Mouse (Mus musculus) lung, postnatal 0 days (tissue): Measurements from ENCODE around the gene Nufip1. TPM values are rescaled to one million over a fixed set of nuclear protein-coding genes. Genes with fewer than 3 reads are reported as not detected.
A peak's percentile ranks its signal among the peaks of the same experiment; 100 is the strongest.

Source experiments
- ATAC-seq: fragments of 200-750 bp; cut with Nextera tagmentation; 2 replicates; pipeline ENCODE4 v1.8.0; 2017; ENCODE audit warnings: moderate library complexity
- DNase-seq: peaks from one replicate; pipeline ENCODE4 v3.0.0-alpha.2; 2016; ENCODE audit warnings: low spot score
- H3K27ac ChIP-seq: fragments of 300-500 bp; sonication (generic); 2 replicates; pipeline ENCODE4 v1.5.1; 2014; ENCODE audit warnings: antibody characterized with exemption, mild to moderate bottlenecking, low read length, mixed read lengths
- H3K27me3 ChIP-seq: fragments of 300-500 bp; sonication (generic); replicated peaks from 2 replicates; pipeline ENCODE4 v1.6.1; 2014; ENCODE audit warnings: low read length, mixed read lengths; ENCODE audit not compliant: insufficient read depth
- H3K36me3 ChIP-seq: fragments of 300-500 bp; sonication (generic); 2 replicates; pipeline ENCODE4 v1.6.1; 2014; ENCODE audit warnings: low read length, mixed read lengths; ENCODE audit not compliant: insufficient read depth
- H3K4me1 ChIP-seq: fragments of 300-500 bp; sonication (generic); 2 replicates; pipeline ENCODE4 v1.6.1; 2014; ENCODE audit warnings: antibody characterized with exemption, low read depth, low read length, mixed read lengths; ENCODE audit not compliant: insufficient read depth
- H3K4me2 ChIP-seq: fragments of 300-500 bp; sonication (generic); replicated peaks from 2 replicates; pipeline ENCODE4 v1.6.1; 2014; ENCODE audit warnings: low read depth, mild to moderate bottlenecking, low read length, moderate library complexity, mixed read lengths
- H3K4me3 ChIP-seq: fragments of 300-500 bp; sonication (generic); 2 replicates; pipeline ENCODE4 v1.5.1; 2014; ENCODE audit warnings: low read depth, low read length
- H3K9ac ChIP-seq: fragments of 300-500 bp; sonication (generic); replicated peaks from 2 replicates; pipeline ENCODE4 v1.6.1; 2014; ENCODE audit warnings: low read depth, mild to moderate bottlenecking
- H3K9me3 ChIP-seq: fragments of 300-500 bp; sonication (generic); 2 replicates; pipeline ENCODE4 v1.6.1; 2016; ENCODE audit warnings: low read length, mixed read lengths
- CTCF ChIP-seq: IDR thresholded peaks from 2 replicates; pipeline ENCODE4 v1.5.1; 2016; ENCODE audit warnings: antibody characterized with exemption, mild to moderate bottlenecking
- EP300 ChIP-seq: IDR thresholded peaks from 2 replicates; pipeline ENCODE4 v1.6.1; 2016; ENCODE audit warnings: antibody characterized with exemption, mild to moderate bottlenecking, control low read depth
- WGBS: fragments of 180-500 bp; shearing (Covaris S2); extraction: QIAGEN DNeasy Blood & Tissue Kit; methylation state at CpG from one replicate; pipeline ENCODE4 v1.1.7; 2014; 5-methylcytosine and 5-hydroxymethylcytosine counted together
- polyA plus RNA-seq: library from polyadenylated mRNA; unstranded; fragments of >200 nt; fragmentation: Nextera tagmentation; extraction: Ambion mirVana; gene quantifications from 2 replicates; pipeline ENCODE4 v1.2.1, GENCODE M21; 2015

Nufip1 gene
- polyA plus RNA-seq, 1 experiment from 2014 or later = 6.1 TPM

DNA sequence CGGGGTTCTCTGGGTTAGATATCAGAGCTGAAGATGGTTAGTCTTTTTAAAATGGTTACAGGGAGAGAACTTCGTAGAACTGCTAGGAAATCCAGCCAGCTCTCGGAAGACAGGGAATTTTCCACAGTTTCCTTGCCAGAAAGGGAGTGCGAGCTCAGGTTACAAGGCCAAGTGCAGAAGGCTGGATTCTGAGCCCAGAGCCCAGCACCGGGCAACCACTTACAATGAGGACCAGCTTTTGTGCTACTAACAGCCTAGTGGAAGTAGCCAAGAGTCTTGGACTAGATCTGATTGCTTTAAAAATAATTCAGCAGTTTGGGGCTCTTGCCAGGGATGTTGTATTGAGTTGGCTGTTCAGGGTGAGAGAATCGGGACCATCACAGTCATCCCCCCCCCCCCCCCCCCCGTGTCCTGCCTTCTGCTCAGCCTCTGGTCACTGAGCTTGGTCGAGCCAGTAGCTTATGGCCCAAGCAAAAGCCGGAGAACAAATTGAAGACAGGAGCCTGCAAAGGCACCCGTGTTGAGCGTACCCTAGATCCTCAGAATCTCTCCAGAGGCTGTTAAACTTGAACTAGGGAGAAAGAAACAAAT is 59.3 kb downstream of the Nufip1 start:
- Histone ChIP-seq H3K27me3 (no peaks in the 10 kb centered on the region), H3K9ac (no peak overlapping the region), H3K4me1 (no peaks in the 10 kb centered on the region), H3K9me3 (no peaks in the 10 kb centered on the region), H3K27ac (no peak overlapping the region), H3K4me3 (no peak overlapping the region), H3K36me3 (no peaks in the 10 kb centered on the region), H3K4me2 (no peak overlapping the region)
- ATAC-seq = no peak
- TF ChIP-seq CTCF (no peak), EP300 (no peak)
- 54% methylated on average over 10 of the region's 11 CpGs for WGBS
- no peak for DNase-seq

DNA sequence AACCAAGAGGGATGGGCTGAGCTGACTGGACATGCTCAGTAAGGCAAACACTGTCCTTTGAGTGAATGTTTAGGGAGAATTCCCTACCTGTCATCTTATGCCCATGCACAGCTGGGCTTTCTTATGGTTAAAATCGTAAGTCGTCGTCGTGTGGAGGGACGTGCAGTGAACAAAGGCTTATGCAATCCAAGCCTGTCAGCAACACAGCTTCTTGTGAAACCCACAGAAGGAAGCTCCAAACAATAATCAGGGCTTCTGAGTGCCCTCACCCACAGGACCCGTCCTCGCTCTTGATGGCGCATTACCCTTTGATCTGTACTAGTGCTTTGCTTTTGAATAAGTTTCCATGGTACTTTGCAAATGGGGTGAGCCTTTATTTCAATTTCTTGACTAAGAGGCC is 60.6 kb downstream of the Nufip1 start:
- Histone ChIP-seq H3K9ac (no peak overlapping the region), H3K9me3 (no peaks in the 10 kb centered on the region), H3K4me3 (no peak overlapping the region), H3K36me3 (no peaks in the 10 kb centered on the region), H3K27ac (no peak overlapping the region), H3K4me1 (no peaks in the 10 kb centered on the region), H3K27me3 (no peaks in the 10 kb centered on the region), H3K4me2 (no peak overlapping the region)
- TF ChIP-seq CTCF (no peak), EP300 (no peak)
- peak; percentile 60 for ATAC-seq
- WGBS = 43% methylated on average over 8 of the region's 8 CpGs
- DNase-seq = peak; percentile 71

DNA sequence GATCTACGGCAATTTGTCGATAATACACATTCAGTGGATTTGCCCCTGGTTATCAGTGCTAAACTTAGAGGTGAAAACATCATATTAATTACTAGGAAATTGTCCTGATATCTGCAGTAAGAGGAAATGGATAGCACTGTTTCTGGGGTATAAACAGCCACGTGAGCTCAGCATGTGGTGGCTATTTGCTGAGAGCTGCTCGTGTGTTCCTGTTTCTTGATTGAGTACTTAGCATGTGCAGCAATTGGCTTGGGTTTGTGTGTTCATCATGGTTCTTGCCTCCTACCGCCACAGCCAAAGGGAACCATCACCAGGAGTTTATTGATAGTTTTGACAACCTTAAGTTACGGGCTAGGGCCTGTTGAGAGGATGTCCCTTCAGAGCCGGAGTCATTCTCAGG is 63.6 kb downstream of the Nufip1 start:
- Histone ChIP-seq H3K4me2 (no peak overlapping the region), H3K27me3 (no peaks in the 10 kb centered on the region), H3K9ac (no peak overlapping the region), H3K4me3 (no peak overlapping the region), H3K27ac (no peak overlapping the region), H3K9me3 (no peaks in the 10 kb centered on the region), H3K4me1 (no peaks in the 10 kb centered on the region), H3K36me3 (no peaks in the 10 kb centered on the region)
- 82% methylated on average over 7 of the region's 7 CpGs for WGBS
- ATAC-seq = no peak
- TF ChIP-seq EP300 (no peak), CTCF (no peak)
- no peak for DNase-seq

DNA sequence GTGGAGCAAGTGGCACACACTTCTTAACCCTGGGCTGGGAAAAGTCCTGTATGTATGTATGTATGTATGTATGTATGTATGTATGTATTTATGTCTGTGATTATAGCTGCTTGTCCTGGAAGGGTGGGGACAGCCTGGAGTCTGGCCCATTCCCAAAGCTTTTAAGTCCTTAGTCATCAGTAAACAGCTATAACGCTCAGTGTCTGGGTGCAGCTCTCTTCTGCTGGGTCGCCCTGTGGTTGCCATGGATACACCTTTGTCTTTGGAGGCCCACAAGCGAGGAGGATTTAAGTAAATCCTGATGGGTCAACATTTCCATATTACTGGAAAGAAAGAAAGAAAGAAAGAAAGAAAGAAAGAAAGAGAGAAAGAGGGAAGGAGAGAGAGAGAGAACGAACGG is 65.1 kb downstream of the Nufip1 start:
- TF ChIP-seq CTCF (no peak), EP300 (no peak)
- H3K9ac ChIP-seq = no peak overlapping the region
- no peak overlapping the region for H3K4me2 ChIP-seq
- DNase-seq (no peak), ATAC-seq (no peak)
- no peaks in the 10 kb centered on the region for H3K27me3 ChIP-seq
- H3K9me3 ChIP-seq = no peaks in the 10 kb centered on the region
- no peaks in the 10 kb centered on the region for H3K4me1 ChIP-seq
- 49% methylated on average over 5 of the region's 5 CpGs for WGBS
- no peak overlapping the region for H3K27ac ChIP-seq
- H3K36me3 ChIP-seq = no peaks in the 10 kb centered on the region
- H3K4me3 ChIP-seq = no peak overlapping the region

DNA sequence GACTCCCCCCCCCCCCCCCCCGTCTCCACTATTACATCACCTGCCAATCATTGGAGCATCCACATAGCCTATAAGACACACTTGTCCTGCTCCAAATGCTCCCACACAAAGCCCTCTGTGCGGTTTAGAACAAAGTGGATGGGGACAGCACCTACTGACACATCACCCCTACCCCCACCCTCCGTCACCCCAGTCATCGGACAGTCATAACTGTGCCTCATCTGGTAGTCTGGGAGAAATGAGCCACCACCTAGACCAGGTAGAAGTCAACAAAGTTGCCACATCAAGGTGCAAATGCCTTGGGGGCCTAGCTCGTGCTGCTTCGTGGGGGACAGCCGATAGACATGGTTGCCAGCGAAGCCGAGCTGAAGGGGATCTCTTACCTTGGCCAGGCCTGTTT is 66.5 kb downstream of the Nufip1 start:
- H3K36me3 ChIP-seq = no peaks in the 10 kb centered on the region
- TF ChIP-seq EP300 = no peak
- no peak for TF ChIP-seq CTCF
- H3K4me3 ChIP-seq = no peak overlapping the region
- H3K4me2 ChIP-seq = no peak overlapping the region
- no peaks in the 10 kb centered on the region for H3K4me1 ChIP-seq
- no peak for DNase-seq
- WGBS = 94% methylated on average over 8 of the region's 9 CpGs
- no peaks in the 10 kb centered on the region for H3K27me3 ChIP-seq
- H3K27ac ChIP-seq = no peak overlapping the region
- H3K9ac ChIP-seq = no peak overlapping the region
- no peak for ATAC-seq
- H3K9me3 ChIP-seq = no peaks in the 10 kb centered on the region

DNA sequence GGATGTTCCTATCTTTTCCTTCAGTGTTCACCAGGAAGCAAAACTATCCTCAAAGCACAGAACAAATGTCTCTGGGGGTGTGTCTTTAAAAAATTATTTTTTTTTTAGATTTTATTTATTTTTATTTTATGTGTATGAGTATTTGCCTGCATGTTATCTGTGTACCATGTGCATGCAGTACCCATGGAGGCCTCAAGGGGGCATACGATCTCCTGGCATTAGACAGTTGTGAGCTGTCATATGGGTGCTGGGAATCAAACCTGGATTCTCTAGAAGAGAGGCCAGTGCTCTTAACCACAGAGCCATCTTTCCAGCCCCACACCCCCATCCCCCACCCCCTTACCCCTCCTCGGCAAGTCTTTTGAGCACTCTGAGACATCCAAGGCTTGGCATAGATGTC is 67.8 kb downstream of the Nufip1 start:
- Histone ChIP-seq H3K36me3 (no peaks in the 10 kb centered on the region), H3K27ac (no peak overlapping the region), H3K4me3 (no peak overlapping the region), H3K9ac (no peak overlapping the region), H3K4me1 (peaks cover 3% of the 10 kb centered on the region; the same call in 1 of the 2 replicates), H3K27me3 (no peaks in the 10 kb centered on the region), H3K4me2 (no peak overlapping the region), H3K9me3 (no peaks in the 10 kb centered on the region)
- no peak for ATAC-seq
- WGBS = 80% methylated on average over 2 of the region's 2 CpGs
- no peak for DNase-seq
- TF ChIP-seq CTCF (peak; percentile 33), EP300 (no peak)

DNA sequence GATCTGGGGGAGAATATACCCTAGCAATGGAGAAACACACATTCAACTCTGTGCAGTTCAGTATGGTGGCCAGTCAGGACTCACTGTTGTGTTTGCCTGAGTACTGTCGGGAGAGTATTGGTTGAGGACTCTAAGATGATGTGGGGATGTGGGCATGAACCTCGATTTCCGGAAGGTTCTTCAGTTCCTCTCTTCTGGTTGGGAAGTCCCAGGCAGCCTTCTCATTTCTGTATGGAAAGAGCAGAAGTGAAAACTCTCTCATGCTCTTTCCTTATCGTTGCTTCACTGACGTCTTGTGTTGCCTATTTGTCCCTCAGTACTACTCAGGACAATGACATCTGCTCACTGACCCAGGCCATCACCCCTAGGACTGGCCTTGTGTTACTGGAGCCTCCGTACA is 68.7 kb downstream of the Nufip1 start:
- Histone ChIP-seq H3K27ac (no peak overlapping the region), H3K4me2 (no peak overlapping the region), H3K9ac (no peak overlapping the region), H3K4me3 (no peak overlapping the region), H3K27me3 (no peaks in the 10 kb centered on the region), H3K36me3 (no peaks in the 10 kb centered on the region), H3K4me1 (peaks cover 3% of the 10 kb centered on the region; the same call in 1 of the 2 replicates), H3K9me3 (no peaks in the 10 kb centered on the region)
- peak; percentile 23 for DNase-seq
- no peak for ATAC-seq
- 82% methylated on average over 6 of the region's 6 CpGs for WGBS
- no peak for TF ChIP-seq EP300
- TF ChIP-seq CTCF = no peak
